Mouse (Mus musculus) mature B cell (primary cell): ENCODE data around the gene Gm42688.

Experiments used
- in situ Hi-C: fragments of 300-500 bp; cut with MboI; formaldehyde crosslinking; loops from 2 replicates; pipeline ENCODE4 v1.14.3; 2019

The Gm42688 gene

DNA sequence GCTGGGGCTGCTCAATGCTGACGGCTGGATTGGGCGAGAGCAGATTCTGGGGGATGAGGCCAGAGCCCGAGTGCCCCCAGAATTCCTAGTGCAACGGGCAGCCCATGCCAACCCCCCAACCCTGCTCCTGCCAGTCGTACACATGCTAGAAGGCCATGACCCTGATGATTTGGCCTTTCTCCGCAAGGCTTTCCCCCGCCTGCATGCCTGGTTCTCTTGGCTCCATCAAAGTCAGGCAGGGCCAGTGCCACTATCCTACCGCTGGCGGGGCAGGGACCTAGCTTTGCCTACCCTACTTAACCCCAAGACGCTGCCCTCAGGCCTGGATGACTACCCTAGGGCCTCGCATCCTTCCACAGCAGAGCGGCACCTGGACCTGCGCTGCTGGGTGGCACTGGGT, 16.2 kb downstream of the Gm42688 start:
- in situ Hi-C loops, result no loop called here

DNA sequence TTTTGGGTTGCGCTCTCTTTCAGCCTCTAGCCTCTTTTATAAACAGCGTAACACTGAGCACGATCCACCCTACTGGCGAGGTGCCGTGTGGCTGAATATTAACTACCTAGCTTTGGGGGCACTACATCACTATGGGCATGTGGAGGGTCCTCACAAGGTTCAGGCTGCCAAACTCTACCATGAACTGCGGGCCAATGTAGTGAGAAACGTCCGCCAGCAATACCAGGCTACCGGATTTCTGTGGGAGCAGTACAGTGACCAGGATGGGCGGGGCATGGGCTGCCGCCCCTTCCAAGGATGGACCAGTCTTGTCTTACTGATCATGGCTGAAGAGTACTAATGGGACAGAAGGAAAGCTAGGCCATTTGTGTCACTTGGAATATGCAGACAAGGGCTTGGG, 17.0 kb downstream of the Gm42688 start:
- in situ Hi-C loops, result no loop called here

DNA sequence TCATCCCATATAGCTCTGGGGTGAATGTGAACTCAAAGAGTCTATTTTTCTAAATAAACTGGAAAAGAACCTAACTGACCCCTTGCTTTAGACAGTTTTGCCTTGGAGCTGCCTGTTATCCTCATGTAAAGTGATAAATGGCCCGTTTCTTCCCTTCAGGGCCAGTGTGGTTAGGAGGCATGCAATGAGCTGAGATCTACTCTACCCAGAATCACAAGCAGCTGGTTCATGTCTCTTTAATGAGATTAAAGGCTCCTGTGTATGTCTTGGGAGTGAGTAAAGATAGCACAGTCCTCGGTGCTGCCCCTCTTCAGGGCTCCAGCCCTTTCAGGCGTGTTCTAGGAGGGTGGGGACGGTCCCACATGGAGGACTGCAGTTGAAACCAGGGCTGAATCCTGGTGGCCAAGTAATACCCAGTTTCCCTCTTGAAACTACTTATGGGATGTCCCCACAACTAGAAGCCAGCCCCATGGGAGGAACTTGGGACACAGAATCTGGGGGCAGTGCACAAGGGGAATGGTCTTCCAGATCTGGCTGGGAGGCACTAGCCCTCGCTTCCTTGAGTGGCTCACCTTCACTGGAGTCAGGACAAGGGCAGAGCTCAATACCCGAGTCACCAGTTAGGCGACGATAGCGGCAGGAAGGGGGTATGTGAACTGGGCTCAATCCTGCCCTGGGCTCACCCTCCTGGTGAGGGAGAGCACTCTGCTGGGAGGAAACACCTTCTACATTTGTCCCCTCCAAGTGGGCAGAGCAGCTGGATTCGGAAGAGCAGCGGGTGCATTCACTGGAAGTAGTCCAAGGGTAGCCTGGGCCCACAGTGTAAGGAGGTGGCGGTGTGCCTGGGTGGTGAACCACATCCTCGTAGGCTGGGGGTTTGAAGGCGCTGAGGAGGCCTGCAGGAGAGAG, 17.7 kb downstream of the Gm42688 start:
- in situ Hi-C loops, result no loop called here

DNA sequence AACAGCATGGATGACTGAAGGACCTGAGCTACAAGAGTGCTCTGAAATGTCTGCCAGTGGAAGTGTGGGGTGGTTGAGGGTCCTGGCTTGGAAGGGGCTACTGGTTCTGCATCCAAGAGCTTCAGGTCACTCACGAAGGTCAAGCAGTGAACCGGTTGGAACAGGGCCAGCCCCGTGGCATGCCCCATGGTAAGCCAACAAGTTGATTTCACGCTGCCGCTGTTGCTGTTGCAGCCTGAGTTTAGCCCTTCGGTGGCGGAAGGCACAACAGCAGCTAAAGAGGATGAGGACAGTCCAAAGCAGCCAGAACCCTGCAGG, 18.3 kb downstream of the Gm42688 start:
- in situ Hi-C loops, result loop anchor here (5.0 kb wide), 1 partner anchor 43 kb away; no protein-coding TSS in a partner anchor

DNA sequence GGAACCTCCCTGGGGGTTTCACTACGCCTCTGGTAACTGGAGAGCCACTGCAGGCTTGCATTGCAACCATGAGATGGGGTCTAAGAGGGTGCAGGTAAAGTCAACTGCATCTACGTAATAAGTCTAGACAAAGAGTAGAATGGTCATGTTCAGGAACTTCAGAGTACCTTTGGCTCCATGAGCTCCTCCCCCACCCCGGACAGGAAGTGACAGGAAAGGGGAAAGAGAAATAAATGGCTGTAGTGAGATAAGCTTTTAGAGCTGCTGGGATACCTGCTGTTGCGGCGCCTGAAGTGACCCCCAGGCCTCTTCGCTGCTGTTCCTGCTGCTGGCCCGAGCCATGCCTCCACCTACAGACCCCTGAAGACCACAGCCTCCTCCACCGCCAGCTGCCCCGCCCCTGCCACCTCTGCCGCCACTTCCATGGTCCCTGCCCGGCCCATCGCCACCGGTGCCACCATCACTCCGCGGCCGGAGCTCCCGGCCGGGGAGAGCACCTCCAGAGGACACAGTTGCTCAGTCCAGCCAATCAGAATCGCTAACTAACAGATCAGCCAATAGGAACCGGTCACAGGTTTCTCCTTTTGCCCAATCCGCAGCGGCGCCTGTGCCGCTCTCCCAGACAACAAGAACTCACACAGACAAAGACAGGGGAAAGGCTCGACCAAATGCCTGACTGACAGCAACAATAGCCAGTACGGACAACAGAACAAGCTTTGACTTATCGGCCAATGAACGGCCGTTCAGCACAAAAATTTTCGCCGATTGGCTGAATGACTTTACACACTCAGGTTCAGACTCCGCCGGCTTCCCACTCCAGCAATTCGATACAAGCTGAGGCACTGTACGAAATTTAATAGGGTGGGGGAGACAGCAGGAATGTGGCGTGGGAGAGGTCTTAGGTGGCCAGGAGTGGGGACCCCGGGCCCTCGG, 19.8 kb downstream of the Gm42688 start, which contains the start of gene Wbp1:
Gene Wbp1 (minus strand): TSS at position 630 of the 933 bp plus-strand sequence.
- in situ Hi-C loops, result loop anchor here (5.0 kb wide), 1 partner anchor 41 kb away; no protein-coding TSS in a partner anchor

DNA sequence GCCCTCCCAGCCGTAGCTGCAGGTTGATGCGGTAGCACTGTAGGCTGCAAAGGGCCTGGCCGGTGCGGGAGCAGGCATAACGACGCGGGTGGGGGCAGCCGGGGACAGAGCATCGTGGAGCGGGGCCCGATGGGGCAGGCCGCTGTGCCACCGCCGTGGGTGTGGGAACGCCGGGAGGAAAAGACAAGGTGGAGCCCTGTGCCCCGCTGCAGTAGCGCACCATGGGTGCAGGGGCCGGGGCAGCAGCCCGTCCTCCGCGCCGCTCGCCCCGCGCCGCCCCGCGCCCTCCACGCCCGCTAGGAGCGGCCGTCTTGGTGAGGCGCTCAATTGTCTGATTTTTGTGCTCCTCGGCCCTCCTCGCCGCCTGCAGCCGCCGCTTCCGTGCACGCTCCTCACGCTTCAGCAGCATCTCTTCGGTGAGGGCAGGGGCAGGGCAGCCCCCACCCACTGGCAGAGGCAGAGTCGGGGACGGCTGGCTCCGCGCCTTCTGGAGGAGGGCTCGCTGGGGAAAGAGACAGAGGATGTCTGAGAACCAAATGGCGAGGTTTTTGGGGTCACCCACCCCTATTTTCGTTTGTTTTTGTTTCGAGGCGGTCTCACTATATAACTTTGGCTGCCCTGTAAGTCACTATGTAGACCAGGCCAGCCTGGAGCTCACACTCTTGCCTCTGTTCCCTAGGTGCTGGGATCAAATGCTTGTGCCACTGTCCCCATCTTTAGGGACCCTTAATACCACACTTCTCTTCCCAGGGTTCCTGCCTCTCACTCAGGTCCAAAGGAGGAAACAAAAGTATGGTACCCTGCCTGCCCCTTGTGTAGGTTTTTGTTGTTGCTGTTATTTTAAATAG, 20.7 kb downstream of the Gm42688 start:
- in situ Hi-C loops, result loop anchor here (5.0 kb wide), 1 partner anchor 40 kb away; no protein-coding TSS in a partner anchor

DNA sequence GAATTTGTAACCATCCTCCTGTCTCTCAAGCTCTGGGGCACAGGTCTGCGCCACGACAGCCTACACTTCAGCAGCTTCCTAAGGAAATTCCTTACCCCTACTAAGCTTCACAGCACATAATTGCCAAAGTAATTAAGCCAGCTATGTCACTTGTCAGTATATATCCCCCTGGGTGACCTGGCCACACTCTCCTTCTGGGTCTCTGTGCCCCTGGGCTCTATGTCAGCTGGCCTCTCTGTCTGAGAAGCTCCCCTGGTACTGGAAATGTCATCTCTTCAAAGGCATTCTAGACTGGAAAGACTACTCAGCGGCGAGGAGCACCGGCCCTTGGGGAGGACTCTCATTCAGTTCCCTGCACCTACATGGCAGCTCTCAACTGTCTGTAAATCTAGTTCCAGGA, 21.5 kb downstream of the Gm42688 start:
- in situ Hi-C loops, result loop anchor here (5.0 kb wide), 1 partner anchor 39 kb away; no protein-coding TSS in a partner anchor

DNA sequence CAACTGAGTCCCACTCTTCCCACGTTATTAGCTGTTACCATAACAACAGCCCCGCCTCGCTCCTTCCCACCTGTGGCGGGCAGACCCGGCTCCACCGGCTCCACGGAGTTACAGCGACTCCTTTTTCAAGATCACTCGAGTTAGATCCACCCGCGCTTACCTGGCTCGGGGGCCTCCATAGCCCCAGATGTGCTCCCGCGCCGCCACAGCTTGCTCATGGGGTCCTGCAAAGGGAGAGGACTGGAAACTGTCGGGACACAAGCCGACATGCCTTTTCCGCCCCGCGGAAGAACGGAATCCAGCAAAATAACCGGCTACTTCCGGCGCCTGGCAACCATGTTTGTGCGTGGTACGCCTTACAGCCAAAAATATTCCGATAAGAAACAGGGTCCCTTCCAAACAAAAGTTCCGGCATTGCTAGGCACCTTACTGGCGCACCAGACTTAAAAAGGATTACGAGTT, 23.5 kb downstream of the Gm42688 start:
- in situ Hi-C loops, result loop anchor here (5.0 kb wide), 1 partner anchor 37 kb away; no protein-coding TSS in a partner anchor

DNA sequence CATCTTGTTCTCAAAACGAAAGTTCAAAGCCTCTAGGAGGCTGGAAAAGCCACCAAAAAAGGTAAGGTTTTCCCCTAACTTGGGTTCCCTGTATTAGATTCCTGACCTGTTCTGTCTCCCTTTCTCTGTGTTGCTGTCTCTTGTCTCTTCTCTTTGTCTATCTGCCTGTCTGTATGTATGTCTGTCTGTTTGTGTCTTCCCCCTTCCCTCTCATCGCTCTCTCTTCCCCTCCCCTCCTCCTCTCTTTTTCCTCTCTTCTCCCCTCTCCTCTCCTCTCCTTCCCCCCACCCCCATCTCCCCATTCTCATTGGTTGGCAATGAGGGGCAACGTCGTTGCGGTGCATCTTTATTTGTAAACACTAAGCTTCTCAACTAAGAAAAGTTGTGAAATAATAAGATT, 23.9 kb downstream of the Gm42688 start, which contains the start of gene Ino80b:
Gene Ino80b (minus strand): TSS at position 101 of the 400 bp plus-strand sequence.
- in situ Hi-C loops, result no loop called here

DNA sequence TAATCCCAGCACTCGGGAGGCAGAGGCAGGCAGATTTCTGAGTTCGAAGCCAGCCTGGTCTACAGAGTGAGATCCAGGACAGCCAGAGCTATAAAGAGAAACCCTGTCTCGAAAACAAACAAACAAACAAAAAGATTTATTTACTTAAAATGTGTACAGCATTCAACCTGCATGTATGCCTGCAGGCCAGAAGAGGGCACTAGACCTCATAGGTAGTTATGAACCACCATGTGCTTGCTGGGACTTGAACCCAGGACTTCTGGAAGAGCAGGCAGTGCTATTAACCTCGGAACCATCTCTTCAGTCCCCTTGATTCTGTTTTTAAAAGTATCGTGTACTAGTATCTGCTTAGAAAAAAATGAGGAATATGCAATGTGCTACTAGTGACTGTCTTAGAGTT, 26.0 kb downstream of the Gm42688 start:
- in situ Hi-C loops, result no loop called here

DNA sequence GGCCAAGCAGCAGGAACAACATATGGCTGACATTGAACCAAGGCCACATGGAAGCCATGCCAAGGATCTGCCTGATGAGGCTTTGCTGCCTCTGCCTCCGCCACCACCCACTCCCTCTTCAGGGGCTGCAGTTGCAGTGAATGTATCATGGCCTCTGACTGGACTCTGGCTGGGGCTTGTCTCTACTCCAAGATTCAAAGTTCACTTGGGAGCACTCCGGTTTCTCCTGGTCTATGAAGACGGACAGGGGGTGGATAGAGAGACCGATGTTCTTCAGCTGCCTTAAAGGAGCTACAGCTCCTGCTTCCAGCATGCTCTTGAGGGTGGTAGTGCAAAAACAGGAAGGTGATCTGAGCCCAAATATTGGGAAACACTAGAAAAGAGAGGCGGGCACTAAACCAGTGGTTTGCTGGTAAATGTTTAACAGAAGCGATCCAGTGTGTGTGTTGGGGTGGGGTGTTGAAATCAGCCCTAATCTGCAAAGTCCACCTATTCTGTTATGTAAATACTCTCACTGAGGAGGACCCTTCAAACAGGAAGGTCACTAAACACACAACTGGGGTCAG, 30.1 kb downstream of the Gm42688 start:
- in situ Hi-C loops, result no loop called here

DNA sequence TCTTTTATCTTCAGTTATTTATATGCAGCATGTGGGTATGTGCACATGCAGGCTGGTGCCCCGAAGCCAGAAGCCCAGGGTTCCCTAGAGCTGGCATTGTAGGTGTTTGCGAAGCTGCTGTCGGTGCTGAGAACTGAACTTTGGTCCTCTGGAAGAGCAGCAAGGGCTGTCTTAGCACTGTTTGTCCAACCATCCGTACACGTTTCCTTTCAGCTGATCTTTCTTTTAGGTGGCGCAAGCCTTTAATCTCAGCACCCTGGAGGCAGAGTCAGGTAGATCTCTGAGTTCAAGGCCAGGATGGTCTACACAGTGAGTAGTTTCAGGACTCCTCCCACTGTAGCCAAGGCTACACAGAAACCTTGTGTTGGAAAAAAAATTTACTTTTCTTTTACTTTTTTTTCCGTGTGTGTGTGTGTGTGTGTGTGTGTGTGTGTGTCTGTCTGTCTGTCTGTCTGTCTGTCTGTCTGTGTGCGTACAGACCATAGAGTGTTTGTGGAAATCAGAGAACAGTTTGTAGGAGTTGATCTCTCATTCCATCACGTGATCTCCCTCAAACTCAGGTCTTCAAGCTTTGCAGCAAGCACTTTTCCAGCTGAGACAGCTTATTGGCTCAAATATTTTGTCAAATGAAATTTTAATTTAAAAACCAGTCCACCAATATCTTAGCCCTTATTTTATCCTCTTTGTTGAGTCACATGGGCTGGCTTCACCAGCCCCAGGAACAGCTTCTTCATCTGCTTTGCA, 30.9 kb downstream of the Gm42688 start:
- in situ Hi-C loops, result no loop called here

DNA sequence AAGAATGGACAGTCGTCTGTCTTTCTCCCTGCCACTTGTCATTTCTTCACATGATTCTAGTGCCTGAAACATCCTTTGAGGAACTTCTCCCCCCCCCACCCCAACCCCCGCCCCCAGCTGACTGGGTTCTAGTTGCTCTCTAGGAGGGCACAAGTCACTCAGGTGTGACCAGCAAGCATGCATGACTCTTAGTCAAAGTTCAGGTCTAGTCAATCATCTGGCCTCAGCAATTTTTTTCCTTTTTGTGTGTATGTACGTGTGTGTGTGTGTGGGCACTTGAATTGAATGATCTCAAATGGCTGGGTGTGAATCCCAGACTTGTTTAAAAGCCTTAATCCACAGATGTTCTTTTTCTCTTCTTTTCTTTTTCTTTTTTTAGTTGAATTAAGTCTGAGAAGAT, 32.8 kb downstream of the Gm42688 start:
- in situ Hi-C loops, result no loop called here

DNA sequence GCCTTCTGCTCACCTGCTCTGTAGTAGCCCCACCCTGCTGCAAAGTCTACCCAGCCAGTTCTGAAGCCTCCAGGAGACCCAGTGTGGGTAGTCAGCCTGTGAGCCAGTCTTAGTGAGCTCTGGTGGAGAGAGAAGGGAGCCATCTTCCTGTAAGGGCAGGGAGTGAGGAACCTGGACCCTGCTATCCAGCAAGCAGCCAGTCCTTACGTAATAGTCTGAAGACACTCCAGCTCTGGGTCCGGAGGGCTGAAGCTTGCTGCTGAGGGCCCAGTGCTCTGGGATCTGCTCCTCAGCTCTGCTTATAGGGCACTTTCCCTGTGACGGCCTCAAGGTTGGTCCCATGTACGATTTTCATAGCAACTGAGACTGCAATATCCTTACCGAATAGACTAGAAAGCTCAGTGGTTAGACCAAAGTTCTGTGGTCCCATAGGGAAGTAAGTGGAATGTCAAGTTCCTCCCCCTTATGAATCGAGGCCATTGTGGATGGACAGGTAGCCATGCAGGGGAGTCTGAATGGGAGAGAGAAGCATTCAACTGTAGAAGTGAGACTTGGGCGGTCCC, 33.6 kb downstream of the Gm42688 start, which contains the start of gene Rtkn:
Gene Rtkn (plus strand): TSS at position 513 of the 563 bp plus-strand sequence.
- in situ Hi-C loops, result no loop called here

DNA sequence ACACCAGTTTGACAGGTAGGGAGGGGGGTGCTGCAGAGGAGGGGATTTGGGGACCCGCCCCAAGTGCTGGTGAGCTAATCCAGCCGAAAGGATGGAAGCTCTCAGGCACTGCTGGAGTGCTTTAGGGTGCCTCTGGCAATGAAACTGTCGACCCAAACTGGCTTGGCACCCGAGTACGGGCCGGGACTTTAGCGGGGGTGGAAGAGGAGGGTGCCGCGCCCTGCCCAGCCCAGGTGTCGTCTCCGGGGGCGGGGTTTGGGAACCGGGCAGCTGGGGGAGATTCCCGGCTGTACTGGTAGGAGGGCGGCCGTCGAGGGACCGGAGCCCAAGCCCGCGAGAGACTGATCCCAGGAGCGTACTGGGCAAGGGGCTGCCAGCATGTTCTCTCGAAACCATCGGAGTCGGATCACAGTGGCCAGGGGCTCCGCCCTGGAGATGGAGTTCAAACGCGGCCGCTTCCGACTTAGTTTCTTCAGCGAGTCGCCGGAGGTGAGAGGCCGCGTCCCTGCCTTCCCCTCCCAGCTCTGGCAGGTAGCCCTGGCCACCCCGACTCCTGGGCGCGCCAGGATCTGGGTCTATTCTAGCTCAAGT, 34.2 kb downstream of the Gm42688 start:
- in situ Hi-C loops, result no loop called here

DNA sequence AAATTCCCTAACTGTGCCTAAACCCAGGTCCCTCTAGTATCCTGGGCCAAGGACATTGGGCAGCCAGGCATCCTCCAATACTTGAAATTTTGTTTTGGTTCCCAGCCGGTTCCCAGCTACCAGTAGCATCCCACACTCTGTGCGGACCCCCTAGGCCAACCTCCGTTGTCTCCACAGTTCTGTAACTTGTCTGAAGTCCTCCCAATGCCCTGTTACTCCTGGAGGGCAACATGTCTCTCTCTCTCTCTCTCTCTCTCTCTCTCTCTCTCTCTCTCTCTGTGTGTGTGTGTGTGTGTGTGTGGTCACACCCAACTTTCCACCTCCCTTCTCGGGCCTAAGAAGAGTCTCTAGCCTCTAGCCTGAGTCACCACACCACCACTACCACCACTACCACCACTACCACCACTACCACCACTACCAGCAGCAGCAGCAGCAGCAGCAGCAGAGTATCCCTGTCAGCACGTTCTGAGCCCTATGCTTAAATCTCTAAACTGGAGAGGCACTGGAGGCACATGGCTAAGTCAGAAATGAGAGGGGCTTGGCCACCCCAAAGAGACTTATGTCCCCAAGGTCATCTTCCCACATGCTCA, 35.0 kb downstream of the Gm42688 start:
- in situ Hi-C loops, result no loop called here

DNA sequence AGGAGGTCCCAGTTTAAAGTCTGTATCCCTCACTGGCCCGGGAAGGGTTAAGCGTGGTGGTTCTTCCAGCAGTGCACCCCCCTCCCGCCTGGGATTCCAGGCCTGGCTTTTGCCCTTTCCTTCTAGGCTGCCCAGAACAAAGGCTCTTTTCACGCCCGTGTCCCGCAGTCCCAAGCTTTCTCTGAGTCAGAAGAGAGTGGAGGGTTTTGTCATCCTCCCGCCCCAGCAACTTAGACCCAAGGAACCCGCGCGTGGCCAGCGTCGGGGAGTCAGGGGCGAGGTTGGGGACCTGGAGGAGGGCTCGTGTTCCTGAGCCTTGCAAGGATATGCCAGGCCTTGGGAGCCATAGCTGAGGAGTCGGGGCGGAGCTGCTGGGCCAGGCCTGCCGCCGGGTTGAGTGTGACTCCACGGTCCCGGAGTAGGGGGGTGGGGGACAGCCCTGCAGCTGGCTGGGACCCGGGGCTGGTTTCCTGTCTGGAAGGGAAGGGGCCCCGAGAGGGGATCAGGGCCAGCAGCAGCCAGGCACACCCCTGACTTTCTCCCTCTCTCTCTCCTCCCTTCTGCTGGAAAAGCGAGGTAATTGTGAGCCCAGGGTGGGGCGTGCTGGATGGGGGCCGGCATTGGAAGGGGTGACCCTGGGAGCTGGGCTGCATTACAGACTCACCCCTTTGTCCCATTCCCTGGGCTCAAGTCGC, 35.6 kb downstream of the Gm42688 start:
- in situ Hi-C loops, result no loop called here

DNA sequence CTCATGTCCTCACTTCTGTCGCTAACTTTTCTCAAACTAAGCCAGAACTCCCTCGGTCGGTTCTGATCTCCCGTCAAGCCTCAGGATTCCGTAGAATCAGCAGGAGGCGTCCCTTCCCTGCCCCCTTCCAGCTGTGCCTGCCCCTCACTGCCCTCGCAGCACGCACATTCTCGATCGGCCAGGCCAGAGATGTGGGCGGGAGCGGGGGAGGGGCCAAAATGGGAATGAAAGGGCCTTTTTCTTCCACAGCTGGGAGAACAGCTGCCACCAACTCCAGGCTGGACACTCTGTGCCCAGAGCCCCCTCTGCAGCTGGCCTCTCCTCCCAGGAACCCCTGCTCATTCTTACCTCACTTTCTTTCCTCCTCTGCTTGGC, 36.1 kb downstream of the Gm42688 start:
- in situ Hi-C loops, result no loop called here
